10 mouse cellular contexts compared by ENCODE assay signal in genomic region chr3:89136365-89136764, GRCm38 (mm10). TPM values are rescaled to one million over a fixed set of nuclear protein-coding genes. Genes with fewer than 3 reads are reported as not detected.
DNase-seq lines count a peak whose midpoint lies in the region; ATAC-seq and TF ChIP-seq lines count a peak whose summit lies in the region.
"Had no signal": no experiment of that assay in that cellular context is flagged by ENCODE, and none has a peak within 500 bp of the region (broad histone marks: within the 10 kb centered on the region; RNA-seq: fewer than 3 reads in every experiment).

No protein-coding gene starts in this region.

- H3K9ac ChIP-seq in midbrain, postnatal 0 days (replicated peaks; ENCODE audit: low read length, poor library complexity, severe bottlenecking): no peak overlapping the region
- H3K9ac ChIP-seq in midbrain, embryonic 15.5 days: no peak overlapping the region

- no peak overlapping the region for H3K4me2 ChIP-seq in midbrain, postnatal 0 days (ENCODE audit: low read depth, low read length, poor library complexity, severe bottlenecking)
- H3K4me2 ChIP-seq in midbrain, embryonic 15.5 days: no peak overlapping the region

- H3K27ac ChIP-seq in midbrain, postnatal 0 days (ENCODE audit: low read depth, low read length): no peak overlapping the region
- no peak overlapping the region for H3K27ac ChIP-seq in midbrain, embryonic 15.5 days

- H3K36me3 ChIP-seq in midbrain, postnatal 0 days (ENCODE audit: insufficient read depth, low read length): no peaks in the 10 kb centered on the region
- no peaks in the 10 kb centered on the region for H3K36me3 ChIP-seq in midbrain, embryonic 15.5 days (replicated peaks)

- H3K4me1 ChIP-seq in midbrain, postnatal 0 days (ENCODE audit: insufficient read depth, low read length): 0 out of 2 replicates have a peak, but pooled peaks cover 2% of the 10 kb centered on the region
- peaks cover 7% of the 10 kb centered on the region; the same call in 1 of the 2 replicates for H3K4me1 ChIP-seq in midbrain, embryonic 15.5 days

- TF ChIP-seq CTCF in midbrain, postnatal 0 days (IDR thresholded peaks at IDR 0.05): peak; percentile 18; the same call in 1 of the 2 replicates

- H3K27me3 ChIP-seq in midbrain, postnatal 0 days (ENCODE audit: insufficient read depth, low read length): no peaks in the 10 kb centered on the region
- H3K27me3 ChIP-seq in midbrain, embryonic 15.5 days (replicated peaks): no peaks in the 10 kb centered on the region

- 51% methylated on average over 9 of the region's 9 CpGs for WGBS in midbrain, postnatal 0 days
- 49% methylated on average over 9 of the region's 9 CpGs for WGBS in midbrain, embryonic 15.5 days

- no peak for DNase-seq in midbrain, postnatal 0 days (ENCODE audit: low spot score)
- peak; percentile 31 for DNase-seq in embryo, embryonic 9.5 days (ENCODE audit: extremely low spot score)
- DNase-seq in kidney, postnatal 25 days: peak; percentile 83 to 93
- DNase-seq in thymus, postnatal 14 days: peak; percentile 69
- no peak for DNase-seq in natural killer cell, adult 2 months (ENCODE audit: low spot score in 2 of 2)
- DNase-seq in layer of hippocampus, postnatal 14 days (ENCODE audit: low spot score in 2 of 2): no peak
- DNase-seq: gastrocnemius, postnatal 36 days had no signal

- H3K4me3 ChIP-seq in midbrain, postnatal 0 days (ENCODE audit: low read depth, low read length): no peak overlapping the region
- H3K4me3 ChIP-seq in midbrain, embryonic 15.5 days: no peak overlapping the region

- H3K9me3 ChIP-seq in midbrain, postnatal 0 days (ENCODE audit: low read length): no peaks in the 10 kb centered on the region
- H3K9me3 ChIP-seq in midbrain, embryonic 15.5 days: no peaks in the 10 kb centered on the region

- ATAC-seq in midbrain, postnatal 0 days (ENCODE audit: low FRiP score): no peak
- no peak for ATAC-seq in midbrain, embryonic 15.5 days (replicated peaks)
- ATAC-seq in monocyte, adult 5-6 weeks (replicated peaks; ENCODE audit: insufficient number of reproducible peaks, low FRiP score, low TSS enrichment, poor library complexity, severe bottlenecking): no peak

RNA-seq across cellular contexts. Expression of gene Pklr, which starts 0.4 kb away (rescaled TPM):
- total RNA-seq in midbrain, postnatal 0 days (2014; rRNA removed): 0.47 TPM in 1 of 2 replicates, not detected in the other
- 0.05 and 0.10 TPM in 2 replicates for polyA plus RNA-seq in midbrain, postnatal 0 days (2015; fragmentation: Nextera tagmentation; extraction: Ambion mirVana)
- polyA plus RNA-seq in midbrain, embryonic 15.5 days (2015; fragmentation: Nextera tagmentation; extraction: Ambion mirVana): 0.05 and 0.14 TPM in 2 replicates
- total RNA-seq in monocyte, adult 5-6 weeks (2017): not detected in 3 replicates
- not detected for total RNA-seq in layer of hippocampus, postnatal 14 days (2021)
- total RNA-seq: gastrocnemius, postnatal 36 days had no signal

RNA-seq across cellular contexts. Expression of gene Hcn3, which starts 23.6 kb away (rescaled TPM):
- total RNA-seq in midbrain, postnatal 0 days (2014; rRNA removed): 94.8 and 97.8 TPM in 2 replicates
- polyA plus RNA-seq in midbrain, postnatal 0 days (2015; fragmentation: Nextera tagmentation; extraction: Ambion mirVana): 44.8 and 46.7 TPM in 2 replicates
- polyA plus RNA-seq in midbrain, embryonic 15.5 days (2015; fragmentation: Nextera tagmentation; extraction: Ambion mirVana): 59.6 and 59.8 TPM in 2 replicates
- total RNA-seq in monocyte, adult 5-6 weeks (2017): not detected in 3 replicates
- 10 to 100 TPM; 13.0 to 24.5 TPM for total RNA-seq in layer of hippocampus, postnatal 14 days (2021)
- total RNA-seq: megakaryocyte, adult 5-6 weeks had no signal

RNA-seq across cellular contexts. Expression of gene Clk2, which starts 28.2 kb away (rescaled TPM):
- total RNA-seq in midbrain, postnatal 0 days (2014; rRNA removed): 38.9 and 44.5 TPM in 2 replicates
- polyA plus RNA-seq in midbrain, postnatal 0 days (2015; fragmentation: Nextera tagmentation; extraction: Ambion mirVana): 12.1 and 12.6 TPM in 2 replicates
- 22.4 and 26.7 TPM in 2 replicates for polyA plus RNA-seq in midbrain, embryonic 15.5 days (2015; fragmentation: Nextera tagmentation; extraction: Ambion mirVana)
- total RNA-seq in monocyte, adult 5-6 weeks (2017): 81.2 to 140 TPM (median 118 TPM) in 3 replicates
- total RNA-seq in layer of hippocampus, postnatal 14 days (2021): 10 to 100 TPM; 46.2 to 47.0 TPM

RNA-seq across cellular contexts. Expression of gene Fdps, which starts 34.6 kb away (rescaled TPM):
- total RNA-seq in midbrain, postnatal 0 days (2014; rRNA removed): 382 and 401 TPM in 2 replicates
- 407 and 423 TPM in 2 replicates for polyA plus RNA-seq in midbrain, postnatal 0 days (2015; fragmentation: Nextera tagmentation; extraction: Ambion mirVana)
- 461 and 488 TPM in 2 replicates for polyA plus RNA-seq in midbrain, embryonic 15.5 days (2015; fragmentation: Nextera tagmentation; extraction: Ambion mirVana)
- 37.2 to 55.7 TPM (median 39.0 TPM) in 3 replicates for total RNA-seq in monocyte, adult 5-6 weeks (2017)
- 100 to 1,000 TPM; 109 to 131 TPM for total RNA-seq in layer of hippocampus, postnatal 14 days (2021)

RNA-seq across cellular contexts. Expression of gene Gm43738, which starts 35.5 kb away (rescaled TPM):
- not detected in 2 replicates for total RNA-seq in midbrain, postnatal 0 days (2014; rRNA removed)
- not detected in 2 replicates for polyA plus RNA-seq in midbrain, postnatal 0 days (2015; fragmentation: Nextera tagmentation; extraction: Ambion mirVana)
- polyA plus RNA-seq in midbrain, embryonic 15.5 days (2015; fragmentation: Nextera tagmentation; extraction: Ambion mirVana): 0.11 TPM in 1 of 2 replicates, not detected in the other
- total RNA-seq in monocyte, adult 5-6 weeks (2017): not detected in 3 replicates
- total RNA-seq in layer of hippocampus, postnatal 14 days (2021): not detected
- total RNA-seq: gastrocnemius, postnatal 36 days; megakaryocyte, adult 5-6 weeks had no signal

Comparison
In these comparisons a context has a peak if more than half of its experiments do, and no peak if none do; other contexts are left out.
1. DNase-seq: peak in embryo, embryonic 9.5 days (single experiment), kidney, postnatal 25 days (2 of 2) and thymus, postnatal 14 days (single experiment); none in midbrain, postnatal 0 days (single experiment), natural killer cell, adult 2 months (0 of 2) and layer of hippocampus, postnatal 14 days (0 of 2).
2. RNA of gene Hcn3, which starts 23.6 kb away (total RNA-seq): 94.8 to 97.8 TPM in midbrain, postnatal 0 days and 13.0 to 24.5 TPM in layer of hippocampus, postnatal 14 days; not detected in monocyte, adult 5-6 weeks; every median in the first group is over 10 times any median in the second.